Mouse (Mus musculus) ES-Bruce4 (cell line): ENCODE measurements around the gene Tmsb10. TPM values are rescaled to one million over a fixed set of nuclear protein-coding genes. Genes with fewer than 3 reads are reported as not detected.

ENCODE experiments used
- H3K27ac ChIP-seq: 2 replicates; pipeline ENCODE4 v1.5.1; 2012; ENCODE audit warnings: low read length, inconsistent platforms; ENCODE audit not compliant: insufficient read depth
- H3K27me3 ChIP-seq: 2 replicates; pipeline ENCODE4 v1.6.1; 2012; ENCODE audit warnings: mild to moderate bottlenecking, low read length, inconsistent platforms; ENCODE audit not compliant: control insufficient read depth, poor library complexity, insufficient read depth, severe bottlenecking
- H3K36me3 ChIP-seq: 2 replicates; pipeline ENCODE4 v1.6.1; 2012; ENCODE audit warnings: inconsistent platforms, mild to moderate bottlenecking, low read length, moderate library complexity; ENCODE audit not compliant: control insufficient read depth, poor library complexity, insufficient read depth, severe bottlenecking
- H3K4me1 ChIP-seq: one replicate; pipeline ENCODE4 v1.8.1; 2011; ENCODE audit warnings: low read length; ENCODE audit not compliant: control insufficient read depth, insufficient read depth
- H3K4me3 ChIP-seq: 2 replicates; pipeline ENCODE4 v1.5.1; 2011; ENCODE audit warnings: low read depth, mild to moderate bottlenecking, low read length
- H3K9ac ChIP-seq: 2 replicates; pipeline ENCODE4 v1.6.1; 2012; ENCODE audit warnings: low read depth, mild to moderate bottlenecking, inconsistent platforms; ENCODE audit not compliant: poor library complexity, severe bottlenecking
- H3K9me3 ChIP-seq: replicated peaks from 2 replicates; pipeline ENCODE4 v1.6.1; 2012; ENCODE audit warnings: mild to moderate bottlenecking, low read length, inconsistent platforms; ENCODE audit not compliant: control insufficient read depth, poor library complexity, insufficient read depth, severe bottlenecking
- CTCF ChIP-seq: IDR thresholded peaks from one replicate; pipeline ENCODE4 v1.8.1; 2011; ENCODE audit warnings: low read depth, low read length
- EP300 ChIP-seq: IDR thresholded peaks from 2 replicates; pipeline ENCODE4 v1.6.1; 2011; ENCODE audit warnings: low read depth, low read length; ENCODE audit not compliant: insufficient read depth
- POLR2A ChIP-seq: IDR thresholded peaks from one replicate; pipeline ENCODE4 v1.8.1; 2011; ENCODE audit warnings: low read length; ENCODE audit not compliant: insufficient read depth
- polyA plus RNA-seq: library from polyadenylated mRNA; stranded (reverse); fragments of >200 nt; gene quantifications from 2 replicates; pipeline ENCODE4 v1.2.4, GENCODE M21; 2011; ENCODE audit warnings: low read depth; ENCODE audit not compliant: missing spikeins, insufficient read depth, insufficient read length

Tmsb10 gene
- polyA plus RNA-seq, 1 experiment = 1,250 TPM

DNA sequence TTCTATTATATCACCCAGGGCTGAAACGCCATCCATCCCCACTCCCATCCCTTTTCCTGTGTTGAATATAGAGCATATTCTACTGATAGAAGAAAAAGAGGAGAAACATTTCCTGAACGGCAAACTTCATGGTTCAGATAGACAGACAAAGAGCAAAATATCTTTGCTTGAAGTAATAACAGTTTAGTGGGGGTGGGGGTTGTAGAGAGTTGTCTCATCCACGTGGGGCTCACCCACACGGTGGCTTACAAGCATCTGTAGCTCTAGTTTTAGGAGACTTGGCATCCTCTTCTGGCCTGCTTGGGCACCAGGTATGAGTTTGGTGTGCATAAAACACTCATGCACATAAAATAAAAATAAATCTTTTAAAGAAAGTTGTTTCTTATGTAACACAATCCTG lies 627 bp upstream of the Tmsb10 start:
- Histone ChIP-seq H3K36me3 (peaks cover 5% of the 10 kb centered on the region), H3K9ac (peak overlapping the region; percentile 89), H3K27ac (peak overlapping the region; percentile 83), H3K9me3 (no peaks in the 10 kb centered on the region), H3K4me1 (peaks cover 11% of the 10 kb centered on the region), H3K4me3 (peak overlapping the region; percentile 73; the same call in 1 of the 2 replicates), H3K27me3 (no peaks in the 10 kb centered on the region)
- TF ChIP-seq CTCF (no peak), POLR2A (no peak), EP300 (no peak)

GRCm38 (mm10) chr6:72957676-72958641 lies 589 bp downstream of the Tmsb10 start:
- H3K4me3 ChIP-seq = peak overlapping the region; percentile 94
- H3K4me1 ChIP-seq = peaks cover 11% of the 10 kb centered on the region
- peak overlapping the region; percentile 83 for H3K27ac ChIP-seq
- no peaks in the 10 kb centered on the region for H3K27me3 ChIP-seq
- H3K9me3 ChIP-seq = no peaks in the 10 kb centered on the region
- peak overlapping the region; percentile 89 for H3K9ac ChIP-seq
- H3K36me3 ChIP-seq = peaks cover 5% of the 10 kb centered on the region
- peak; percentile 90 for TF ChIP-seq POLR2A
- TF ChIP-seq CTCF = no peak
- TF ChIP-seq EP300 = no peak; the same call in 1 of the 2 replicates

- Histone ChIP-seq H3K4me3 (peak overlapping the region; percentile 94), H3K27ac (peak overlapping the region; percentile 96), H3K27me3 (no peaks in the 10 kb centered on the region), H3K36me3 (peaks cover 5% of the 10 kb centered on the region), H3K9me3 (no peaks in the 10 kb centered on the region), H3K9ac (peak overlapping the region; percentile 89), H3K4me1 (peaks cover 11% of the 10 kb centered on the region)
- TF ChIP-seq CTCF (no peak), EP300 (no peak), POLR2A (no peak)
Observed at GRCm38 (mm10) chr6:72957093-72957435, 1.5 kb downstream of the Tmsb10 start.

DNA sequence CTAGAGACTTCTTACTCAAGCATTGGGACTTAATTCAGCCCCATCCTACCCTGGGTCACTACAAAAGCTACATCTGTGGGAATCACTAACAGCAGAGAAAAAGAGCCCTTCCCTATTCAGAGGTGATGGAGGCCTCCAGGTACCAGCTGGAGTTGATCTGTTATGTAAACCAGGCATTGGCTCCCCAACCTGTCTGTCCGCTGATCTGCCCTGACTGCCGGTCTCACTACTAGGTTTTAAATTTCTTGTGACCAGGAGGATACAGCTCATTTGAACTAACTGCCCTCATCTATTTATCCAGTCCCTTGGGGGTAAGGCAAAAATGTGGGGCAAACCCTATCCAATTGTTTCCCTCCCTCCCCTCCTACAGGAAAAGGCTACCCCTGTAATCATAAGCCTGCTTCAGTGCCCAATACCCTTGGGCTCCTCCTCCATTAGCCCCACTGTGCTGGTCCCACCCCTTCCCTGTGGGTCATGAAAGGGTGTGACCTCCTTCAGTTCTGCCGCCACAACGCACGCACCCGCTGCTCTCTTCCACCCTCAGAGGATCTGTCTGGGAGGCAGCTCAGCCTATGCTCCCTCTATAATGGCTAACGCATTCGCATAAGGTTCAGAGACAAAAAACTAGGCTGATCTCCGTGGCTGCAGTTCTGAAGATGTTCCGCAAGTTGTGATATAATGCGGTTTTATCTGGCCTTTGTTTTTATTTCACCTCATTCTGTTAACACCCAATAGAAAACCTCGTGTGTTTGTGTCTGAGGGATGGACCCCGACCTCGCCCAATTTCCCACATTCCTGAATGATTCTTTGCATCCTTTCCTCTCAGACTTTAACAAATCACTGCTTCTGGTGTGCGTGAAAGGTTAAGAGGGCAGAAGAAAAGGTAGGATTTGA lies 2.1 kb downstream of the Tmsb10 start:
- Histone ChIP-seq H3K27me3 (no peaks in the 10 kb centered on the region), H3K4me3 (peak overlapping the region; percentile 94), H3K27ac (peak overlapping the region; percentile 96), H3K9ac (peak overlapping the region; percentile 89), H3K4me1 (peaks cover 11% of the 10 kb centered on the region), H3K36me3 (peaks cover 5% of the 10 kb centered on the region), H3K9me3 (no peaks in the 10 kb centered on the region)
- TF ChIP-seq EP300 (peak; percentile 74; the same call in 1 of the 2 replicates), CTCF (no peak), POLR2A (peak; percentile 92)

GRCm38 (mm10) chr6:72955517-72956198 lies 2.9 kb downstream of the Tmsb10 start:
- Histone ChIP-seq H3K9me3 (no peaks in the 10 kb centered on the region), H3K27ac (peak overlapping the region; percentile 96), H3K4me1 (peaks cover 6% of the 10 kb centered on the region), H3K9ac (no peak overlapping the region), H3K27me3 (no peaks in the 10 kb centered on the region), H3K36me3 (peaks cover 5% of the 10 kb centered on the region), H3K4me3 (no peak overlapping the region)
- TF ChIP-seq POLR2A (no peak), CTCF (no peak), EP300 (no peak)
